Mouse (Mus musculus) liver, postnatal 0 days (tissue): Measurements from ENCODE around the gene Brap. TPM values are rescaled to one million over a fixed set of nuclear protein-coding genes. Genes with fewer than 3 reads are reported as not detected.
"Not testable (repeated sequence)": the region's sequence is repeated elsewhere in the genome, so short reads cannot be mapped to it uniquely, and the experiment has no call there.

Experiments used
- ATAC-seq: fragments of 200-750 bp; cut with Nextera tagmentation; 2 replicates; pipeline ENCODE4 v1.8.0; 2017; ENCODE audit warnings: mild to moderate bottlenecking, moderate library complexity
- DNase-seq: peaks from one replicate; pipeline ENCODE4 v3.0.0-alpha.2; 2016
- H3K27ac ChIP-seq: fragments of 300-500 bp; sonication (generic); 2 replicates; pipeline ENCODE4 v1.5.1; 2014; ENCODE audit warnings: antibody characterized with exemption, moderate library complexity, mild to moderate bottlenecking, low read depth
- H3K27me3 ChIP-seq: fragments of 300-500 bp; sonication (generic); 2 replicates; pipeline ENCODE4 v1.6.1; 2014; ENCODE audit warnings: low read length, control low read depth, mixed read lengths; ENCODE audit not compliant: insufficient read depth
- H3K36me3 ChIP-seq: fragments of 300-500 bp; sonication (generic); replicated peaks from 2 replicates; pipeline ENCODE4 v1.6.1; 2014; ENCODE audit warnings: mild to moderate bottlenecking, control low read depth, low read length, moderate library complexity, mixed read lengths; ENCODE audit not compliant: insufficient read depth
- H3K4me1 ChIP-seq: fragments of 300-500 bp; sonication (generic); 2 replicates; pipeline ENCODE4 v1.6.1; 2014; ENCODE audit warnings: antibody characterized with exemption, mild to moderate bottlenecking, control low read depth; ENCODE audit not compliant: insufficient read depth
- H3K4me2 ChIP-seq: fragments of 300-500 bp; sonication (generic); 2 replicates; pipeline ENCODE4 v1.6.1; 2014; ENCODE audit warnings: low read depth, mild to moderate bottlenecking, low read length, moderate library complexity, mixed read lengths
- H3K4me3 ChIP-seq: fragments of 300-500 bp; sonication (generic); 2 replicates; pipeline ENCODE4 v1.5.1; 2014; ENCODE audit warnings: low read depth, low read length
- H3K9ac ChIP-seq: fragments of 300-500 bp; sonication (generic); replicated peaks from 2 replicates; pipeline ENCODE4 v1.6.1; 2014; ENCODE audit warnings: mild to moderate bottlenecking, moderate library complexity
- H3K9me3 ChIP-seq: fragments of 300-500 bp; sonication (generic); 2 replicates; pipeline ENCODE4 v1.6.1; 2016; ENCODE audit warnings: mild to moderate bottlenecking, control low read depth, low read length, mixed read lengths
- CTCF ChIP-seq: sonication (generic); IDR thresholded peaks from 2 replicates; pipeline ENCODE4 v1.5.1; 2016; ENCODE audit warnings: antibody characterized with exemption, low read depth
- EP300 ChIP-seq: IDR thresholded peaks from 2 replicates; pipeline ENCODE4 v1.6.1; 2016; ENCODE audit warnings: antibody characterized with exemption, low read depth, mild to moderate bottlenecking
- WGBS: fragments of 180-500 bp; shearing (Covaris S2); extraction: QIAGEN DNeasy Blood & Tissue Kit; methylation state at CpG from one replicate; pipeline ENCODE4 v1.1.7; 2014; ENCODE audit not compliant: insufficient replicate concordance; 5-methylcytosine and 5-hydroxymethylcytosine counted together
- polyA plus RNA-seq: library from polyadenylated mRNA; unstranded; fragments of >200 nt; fragmentation: Nextera tagmentation; extraction: Ambion mirVana; gene quantifications from 2 replicates; pipeline ENCODE4 v1.2.1, GENCODE M21; 2015

Gene Brap
- 37.9 and 41.0 TPM in 2 replicates for polyA plus RNA-seq

GRCm38 (mm10) chr5:121660059-121660896, at the start of gene Brap, which contains the start of gene Acad10:
TSS of gene Brap (plus strand) at chr5:121660563.
TSS of gene Acad10 (minus strand) at chr5:121660514.
- Histone ChIP-seq H3K9ac (peak within 1 kb of the TSS; percentile 93), H3K36me3 (peaks cover 23% of the 10 kb centered on the region), H3K4me3 (peak within 1 kb of the TSS; percentile 94), H3K27me3 (no peaks in the 10 kb centered on the region), H3K4me2 (peak within 1 kb of the TSS; percentile 96), H3K9me3 (no peaks in the 10 kb centered on the region), H3K27ac (peak within 1 kb of the TSS; percentile 90), H3K4me1 (peaks cover 18% of the 10 kb centered on the region)
- whole genome bisulfite sequencing, result under 1% methylated on average over 70 of the region's 85 CpGs
- TF ChIP-seq CTCF (no peak), EP300 (no peak)
- ATAC-seq (peak; percentile 82), DNase-seq (peak; percentile 95)

- 72% methylated on average over 6 of the region's 6 CpGs for WGBS
- TF ChIP-seq CTCF, result no peak
- no peak for TF ChIP-seq EP300
- H3K27ac ChIP-seq, result no peak overlapping the region
Observed at GRCm38 (mm10) chr5:121612036-121612435, 48.3 kb upstream of the Brap start.

DNA sequence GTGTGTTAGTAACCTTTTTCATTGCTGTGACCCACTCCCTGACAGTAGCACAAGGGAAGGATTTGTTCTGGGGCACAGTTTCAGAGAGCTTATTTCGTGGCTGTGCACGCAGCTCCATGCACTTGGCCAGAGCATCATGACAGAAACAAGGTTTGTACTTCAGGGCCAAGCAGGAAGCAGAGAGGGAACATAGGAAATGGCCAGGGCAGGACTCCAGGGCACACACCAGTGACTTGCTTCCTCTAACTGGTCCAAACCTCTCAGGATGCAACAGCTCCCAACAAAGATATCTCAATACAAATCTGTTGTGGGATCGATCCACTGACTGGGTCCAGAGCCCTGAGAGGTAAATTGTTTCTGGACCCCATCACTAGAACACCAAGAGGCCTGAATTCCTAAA, 45.4 kb upstream of the Brap start:
- H3K4me3 ChIP-seq, H3K27me3 ChIP-seq, ATAC-seq, H3K9ac ChIP-seq, H3K4me2 ChIP-seq, H3K27ac ChIP-seq, H3K36me3 ChIP-seq, H3K4me1 ChIP-seq, H3K9me3 ChIP-seq, DNase-seq: not testable (repeated sequence)
- 68% methylated on average over 3 of the region's 3 CpGs for WGBS

More at GRCm38 (mm10) chr5:121612036-121612435, 48.3 kb upstream of the Brap start:
- Histone ChIP-seq H3K4me3 (no peak overlapping the region), H3K4me1 (no peaks in the 10 kb centered on the region), H3K4me2 (no peak overlapping the region), H3K27me3 (no peaks in the 10 kb centered on the region), H3K36me3 (no peaks in the 10 kb centered on the region), H3K9ac (no peak overlapping the region), H3K9me3 (no peaks in the 10 kb centered on the region)
- no peak for DNase-seq
- ATAC-seq, result no peak

GRCm38 (mm10) chr5:121618592-121619513, 41.5 kb upstream of the Brap start, which contains the start of gene Acad12:
TSS of gene Acad12 (minus strand) at chr5:121618938.
- DNase-seq (peak; percentile 95), ATAC-seq (peak; percentile 90)
- peak within 1 kb of the TSS; percentile 92 for H3K4me3 ChIP-seq
- WGBS, result 1% methylated on average over 57 of the region's 58 CpGs
- H3K4me1 ChIP-seq, result peaks cover 11% of the 10 kb centered on the region; the same call in 1 of the 2 replicates
- H3K9ac ChIP-seq, result peak within 1 kb of the TSS; percentile 87
- TF ChIP-seq EP300 (no peak), CTCF (peak; percentile 17; the same call in 1 of the 2 replicates)
- peak within 1 kb of the TSS; percentile 86 for H3K4me2 ChIP-seq
- no peaks in the 10 kb centered on the region for H3K9me3 ChIP-seq
- peak within 1 kb of the TSS; percentile 90 for H3K27ac ChIP-seq
- H3K27me3 ChIP-seq, result no peaks in the 10 kb centered on the region
- H3K36me3 ChIP-seq, result no peaks in the 10 kb centered on the region; the same call in 1 of the 2 replicates

DNA sequence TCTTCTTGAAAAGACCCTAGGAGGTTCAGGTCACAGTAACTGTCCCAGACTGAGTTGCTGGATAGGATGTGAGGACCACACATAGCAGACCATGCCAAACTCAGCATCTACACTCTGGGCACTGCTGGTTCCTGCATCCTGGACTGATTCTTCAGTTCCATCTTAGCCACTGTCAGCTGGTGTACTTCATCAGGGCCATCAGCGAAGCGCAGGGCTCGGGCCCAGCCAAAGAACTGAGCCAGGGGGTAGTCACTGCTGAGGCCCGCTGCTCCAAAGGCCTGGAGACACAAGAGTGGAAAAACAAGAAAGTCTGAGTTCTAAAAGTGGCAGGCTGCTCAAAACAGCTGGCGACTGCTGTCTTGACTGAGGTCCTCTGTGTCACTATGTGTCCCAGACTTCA, 39.3 kb upstream of the Brap start:
- no peak overlapping the region for H3K4me2 ChIP-seq
- WGBS, result 93% methylated on average over 5 of the region's 5 CpGs
- H3K9me3 ChIP-seq, result no peaks in the 10 kb centered on the region
- TF ChIP-seq EP300 (no peak), CTCF (no peak)
- no peak overlapping the region for H3K9ac ChIP-seq
- H3K27me3 ChIP-seq, result no peaks in the 10 kb centered on the region
- DNase-seq, result no peak
- H3K4me3 ChIP-seq, result no peak overlapping the region
- H3K36me3 ChIP-seq, result no peaks in the 10 kb centered on the region; the same call in 1 of the 2 replicates
- no peak for ATAC-seq
- no peak overlapping the region for H3K27ac ChIP-seq
- H3K4me1 ChIP-seq, result peaks cover 11% of the 10 kb centered on the region; the same call in 1 of the 2 replicates
